Mouse (Mus musculus) embryonic stem cell, embryonic (primary cell): ENCODE results near the gene Ube2q2.

Experiments used
- CTCF ChIA-PET, 4 experiments: fragments of 300-600 bp in 2 of 4; fragments of 350-600 bp in 2 of 4; sonication (Branson Sonifier 250); formaldehyde crosslinking; loops; one replicate each; lab custom pipeline; 2022; ENCODE audit warnings: inconsistent platforms in 2 of 4; lab: Charles Lee
- POLR2A ChIA-PET, 4 experiments: fragments of 300-600 bp in 2 of 4; fragments of 350-600 bp in 2 of 4; sonication (Branson Sonifier 250); formaldehyde crosslinking; loops; one replicate each; lab custom pipeline; 2022; ENCODE audit warnings: antibody characterized with exemption in 4 of 4, inconsistent platforms in 1 of 4; lab: Charles Lee

Gene Ube2q2

DNA sequence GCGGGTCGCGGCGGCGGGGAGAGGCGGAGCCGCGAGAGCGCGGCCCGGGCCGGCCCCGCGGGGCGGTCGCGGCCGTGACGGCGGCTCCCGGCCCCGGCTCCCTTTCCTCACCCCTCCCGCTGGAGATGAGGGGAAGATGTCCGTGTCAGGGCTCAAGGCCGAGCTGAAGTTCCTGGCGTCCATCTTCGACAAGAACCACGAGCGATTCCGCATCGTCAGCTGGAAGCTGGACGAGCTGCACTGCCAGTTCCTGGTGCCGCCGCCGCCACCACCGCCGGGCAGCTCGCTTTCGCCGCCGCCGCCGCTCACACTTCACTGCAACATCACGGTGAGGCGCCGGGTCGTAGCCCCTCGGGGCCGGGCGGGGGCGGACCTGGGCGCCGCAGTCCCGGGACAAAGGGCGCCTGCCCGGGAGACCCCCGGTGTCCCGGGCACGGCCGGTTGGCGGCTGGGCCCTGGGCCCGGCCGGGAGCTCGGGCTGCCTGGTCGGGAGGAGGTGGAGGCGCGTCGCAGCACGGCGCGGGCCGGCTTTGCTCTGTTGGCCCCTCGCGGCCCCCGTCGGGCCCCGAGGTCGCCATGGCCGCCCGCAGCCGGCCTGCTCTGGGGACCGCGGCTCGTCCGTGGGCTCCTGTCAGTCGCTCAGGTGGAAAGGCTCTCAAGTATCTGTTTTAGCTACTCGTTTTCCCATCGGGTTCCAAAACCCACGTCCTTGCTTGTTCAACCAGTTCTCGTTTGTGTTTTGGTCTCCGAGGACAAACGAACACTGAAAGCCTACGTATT, 1.0 kb downstream of the Ube2q2 start:
- POLR2A ChIA-PET = interaction anchor here (0.6 to 3.6 kb wide), 57 partner anchors 8 to 415 kb away, joined by 3 to 41 read pairs (median 4); partner anchors contain the start of genes Fbxo22 (in 3 of the 4), AY074887 (in 2 of the 4), Chrnb4 (in 2 of the 4) and Psma4 (in 2 of the 4)
- CTCF ChIA-PET = interaction anchor here in 3 of 4 experiments (0.6 to 1.8 kb wide), 6 partner anchors 39 to 673 kb away, joined by 4 to 5 read pairs (median 4); no protein-coding TSS in a partner anchor

DNA sequence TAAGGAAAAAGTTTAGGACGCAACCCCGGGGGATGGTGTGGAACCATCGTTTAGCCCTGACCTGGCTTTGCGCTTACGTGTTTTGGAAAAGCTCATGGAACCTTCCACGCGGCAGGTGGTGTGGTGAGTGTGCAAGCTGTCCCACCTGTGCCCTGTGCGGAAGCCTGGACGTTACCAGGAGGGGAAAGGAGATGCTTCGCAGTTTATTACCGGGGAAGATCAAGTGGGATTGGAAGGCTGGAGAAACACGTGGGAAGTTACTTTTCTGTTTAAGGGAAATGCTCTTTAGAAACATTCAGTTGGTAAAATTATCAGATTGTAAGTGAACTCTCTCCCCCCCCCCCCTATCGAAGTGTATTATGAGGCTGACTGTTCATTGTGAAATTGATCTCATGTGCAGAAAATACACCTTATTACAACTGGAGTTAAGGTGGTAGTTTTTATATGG, 1.6 kb downstream of the Ube2q2 start:
- ChIA-PET POLR2A (interaction anchor here (0.8 to 3.6 kb wide), 22 partner anchors 10 to 208 kb away, joined by 3 to 41 read pairs (median 6); partner anchors contain the start of genes Fbxo22 (in 2 of the 4), AY074887 (in 1 of the 4), Chrnb4 (in 1 of the 4) and Psma4 (in 1 of the 4)), CTCF (interaction anchor here in 1 of 4 experiments (1.8 kb wide), 1 partner anchor 232 kb away, joined by 4 read pairs; no protein-coding TSS in a partner anchor)

DNA sequence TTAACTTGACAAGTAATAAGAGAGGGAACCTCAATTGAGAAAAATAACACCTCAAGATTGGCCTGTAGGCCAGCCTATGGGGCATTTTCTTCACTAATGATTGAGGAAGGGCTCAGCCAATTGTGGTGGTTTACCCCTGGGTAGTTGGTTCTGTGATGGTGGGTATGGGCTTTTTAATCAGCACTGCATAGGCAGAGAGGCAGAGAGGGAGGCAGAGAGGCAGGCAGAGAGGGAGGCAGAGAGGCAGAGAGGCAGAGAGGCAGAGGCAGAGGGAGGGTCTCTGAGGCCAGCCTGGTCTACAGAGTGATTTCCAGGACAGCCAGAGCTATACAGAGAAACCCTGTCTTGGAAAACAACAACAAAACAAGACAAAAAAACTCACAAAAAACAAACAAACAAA, 2.4 kb downstream of the Ube2q2 start:
- POLR2A ChIA-PET = interaction anchor here in 2 of 4 experiments (0.6 to 3.6 kb wide), 4 partner anchors 10 to 249 kb away, joined by 3 to 41 read pairs (median 4); no protein-coding TSS in a partner anchor

DNA sequence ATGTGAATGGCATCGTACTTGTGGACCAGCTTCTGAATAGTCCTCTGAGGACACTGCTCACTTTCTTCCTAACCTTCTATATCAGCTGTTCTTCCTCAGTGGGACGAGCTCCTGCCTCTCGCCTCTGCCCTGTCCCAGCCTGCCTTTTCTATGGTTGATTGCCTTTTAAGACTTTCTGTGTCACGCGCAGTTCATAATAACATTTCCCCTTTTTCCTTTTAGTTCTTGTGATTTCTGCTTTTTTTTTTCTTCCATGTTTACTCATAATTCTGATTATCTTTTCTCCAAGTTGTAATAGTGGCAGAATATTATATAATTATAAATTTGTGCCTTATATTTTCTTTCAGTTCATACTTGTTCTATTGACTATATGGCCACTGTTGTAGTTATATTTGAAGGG, 4.3 kb downstream of the Ube2q2 start:
- POLR2A ChIA-PET = interaction anchor here in 2 of 4 experiments (0.6 to 3.0 kb wide), 6 partner anchors 10 to 209 kb away, joined by 3 to 11 read pairs (median 6); partner anchors contain the start of gene Fbxo22 (in 1 of the 2)

More for the DNA sequence above, 2.4 kb downstream of the Ube2q2 start:
- CTCF ChIA-PET = interaction anchor here in 1 of 4 experiments (1.8 kb wide), 1 partner anchor 231 kb away, joined by 4 read pairs; no protein-coding TSS in a partner anchor

GRCm38 (mm10) chr9:55170655-55171412, 22.2 kb downstream of the Ube2q2 start:
- ChIA-PET POLR2A (interaction anchor here in 2 of 4 experiments (1.6 to 3.1 kb wide), 3 partner anchors 17 to 22 kb away, joined by 7 to 11 read pairs (median 7); partner anchors contain the start of gene Ube2q2 (in 2 of the 2)), CTCF (interaction anchor here in 1 of 4 experiments (1.5 kb wide), 1 partner anchor 45 kb away, joined by 5 read pairs; no protein-coding TSS in a partner anchor)

More for the DNA sequence above, 4.3 kb downstream of the Ube2q2 start:
- CTCF ChIA-PET = interaction anchor here in 1 of 4 experiments (0.6 kb wide), 1 partner anchor 322 kb away, joined by 5 read pairs; no protein-coding TSS in a partner anchor

DNA sequence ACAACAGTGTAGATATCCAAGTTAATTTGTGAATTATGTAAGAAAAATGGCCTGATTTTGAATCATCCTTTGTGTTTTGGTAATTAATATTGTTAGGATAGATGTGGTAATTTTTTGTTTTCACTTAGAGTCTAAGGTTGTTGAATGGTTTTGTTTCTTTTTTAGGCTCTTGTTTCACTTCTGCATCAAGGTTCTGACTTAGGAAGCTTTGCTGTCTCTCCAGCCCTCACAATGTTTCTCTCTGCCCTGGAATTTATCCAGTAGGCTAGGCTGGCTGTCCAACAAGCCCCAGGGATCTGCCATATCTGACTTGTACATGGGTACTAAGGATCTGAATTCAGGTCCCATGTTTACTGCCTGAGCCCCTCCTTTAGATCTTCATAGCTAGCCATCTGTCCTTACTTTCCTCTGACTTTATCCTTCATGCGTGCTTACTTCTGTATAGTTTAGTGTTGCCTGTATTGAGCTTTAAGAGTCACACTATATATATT, 23.6 kb downstream of the Ube2q2 start:
- CTCF ChIA-PET = interaction anchor here in 1 of 4 experiments (0.5 kb wide), 1 partner anchor 154 kb away, joined by 3 read pairs; no protein-coding TSS in a partner anchor
- POLR2A ChIA-PET = interaction anchor here in 2 of 4 experiments (0.5 to 3.1 kb wide), 6 partner anchors 10 to 768 kb away, joined by 3 to 11 read pairs (median 4); no protein-coding TSS in a partner anchor

DNA sequence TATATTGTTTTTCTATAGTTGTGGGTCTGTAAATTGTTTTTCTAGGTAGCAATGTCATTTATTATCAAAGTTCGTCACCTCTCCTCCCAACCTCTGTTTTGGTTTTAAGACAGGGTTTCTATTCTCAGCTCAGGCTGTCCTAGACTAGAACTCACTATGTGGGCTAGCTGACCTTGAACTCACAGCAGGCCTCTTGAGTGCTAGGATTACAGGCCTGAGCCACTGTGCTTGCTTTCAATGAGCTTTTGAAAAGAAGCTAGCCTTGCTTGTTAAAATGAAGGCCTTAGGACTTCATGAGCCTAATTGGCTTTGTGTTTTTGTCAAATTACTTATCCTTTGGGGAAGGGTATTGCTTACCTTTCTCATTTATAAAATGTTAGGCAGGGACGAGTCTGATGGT, 25.6 kb downstream of the Ube2q2 start:
- POLR2A ChIA-PET = interaction anchor here in 2 of 4 experiments (0.9 to 2.1 kb wide), 6 partner anchors 9 to 51 kb away, joined by 3 to 9 read pairs (median 3); partner anchors contain the start of gene Fbxo22 (in 1 of the 2)
- CTCF ChIA-PET = interaction anchor here in 1 of 4 experiments (0.6 kb wide), 1 partner anchor 1629 kb away, joined by 3 read pairs; no protein-coding TSS in a partner anchor

GRCm38 (mm10) chr9:55195876-55196275, 47.2 kb downstream of the Ube2q2 start:
- ChIA-PET POLR2A (interaction anchor here in 2 of 4 experiments (0.7 kb wide), 2 partner anchors 45 to 103 kb away, joined by 3 read pairs; no protein-coding TSS in a partner anchor), CTCF (interaction anchor here in 1 of 4 experiments (0.5 to 0.7 kb wide), 2 partner anchors 34 to 78 kb away, joined by 8 to 12 read pairs; no protein-coding TSS in a partner anchor)

- POLR2A ChIA-PET = interaction anchor here in 2 of 4 experiments (0.9 to 2.9 kb wide), 7 partner anchors 9 to 30 kb away, joined by 3 to 12 read pairs (median 5); partner anchors contain the start of gene Fbxo22 (in 2 of the 2)
- CTCF ChIA-PET = interaction anchor here in 1 of 4 experiments (0.6 kb wide), 1 partner anchor 114 kb away, joined by 6 read pairs; no protein-coding TSS in a partner anchor
Measured at GRCm38 (mm10) chr9:55198260-55198659, 49.6 kb downstream of the Ube2q2 start.

GRCm38 (mm10) chr9:55199348-55199747, 50.7 kb downstream of the Ube2q2 start:
- POLR2A ChIA-PET = interaction anchor here in 3 of 4 experiments (0.7 to 2.9 kb wide), 8 partner anchors 10 to 151 kb away, joined by 3 to 12 read pairs (median 6); partner anchors contain the start of gene Fbxo22 (in 1 of the 3)
- CTCF ChIA-PET = no interaction called here

- CTCF ChIA-PET = interaction anchor here in 1 of 4 experiments (0.6 kb wide), 1 partner anchor 26 kb away, joined by 4 read pairs; no protein-coding TSS in a partner anchor
- POLR2A ChIA-PET = interaction anchor here in 3 of 4 experiments (0.5 to 19.3 kb wide), 26 partner anchors 8 to 1077 kb away, joined by 3 to 456 read pairs (median 4); partner anchors contain the start of genes Ube2q2 (in 3 of the 3) and Hykk (in 1 of the 3)
Measured at GRCm38 (mm10) chr9:55208458-55208789, 59.8 kb downstream of the Ube2q2 start.

DNA sequence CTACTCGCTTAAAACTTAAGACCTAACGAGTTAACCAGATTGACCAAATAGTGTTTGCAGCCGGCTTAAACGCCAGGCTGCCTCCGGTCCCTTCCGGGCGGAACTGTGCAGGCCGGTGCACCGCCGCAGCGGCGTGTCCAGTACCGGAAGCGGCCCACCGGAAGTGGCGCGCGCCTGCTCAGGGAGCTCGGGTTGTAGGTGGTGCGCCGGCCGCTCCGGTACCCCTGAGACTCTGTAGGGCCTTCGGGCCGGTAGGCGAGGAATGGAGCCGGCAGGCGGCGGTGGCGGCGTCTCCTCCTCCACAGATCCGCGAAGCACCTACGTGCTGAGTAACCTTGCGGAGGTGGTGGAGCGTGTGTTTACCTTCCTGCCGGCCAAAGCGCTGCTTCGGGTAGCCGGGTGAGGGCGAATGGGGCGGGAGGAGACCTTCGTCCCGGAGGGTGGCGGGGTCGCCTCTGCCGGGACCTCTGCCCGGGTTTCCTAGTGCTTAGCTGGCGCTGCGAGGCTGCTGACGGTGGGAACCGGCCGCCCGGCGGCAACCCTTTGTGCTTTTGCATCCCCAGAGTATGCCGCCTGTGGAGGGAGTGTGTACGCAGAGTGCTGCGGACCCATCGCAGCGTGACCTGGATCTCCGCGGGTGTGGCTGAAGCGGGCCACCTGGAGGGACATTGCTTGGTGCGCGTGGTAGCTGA, 60.3 kb downstream of the Ube2q2 start, which contains the start of gene Fbxo22:
Fbxo22 (plus strand) TSS at position 136 of the 692 bp plus-strand sequence.
- CTCF ChIA-PET = interaction anchor here in 1 of 4 experiments (0.6 kb wide), 1 partner anchor 1352 kb away, joined by 3 read pairs; no protein-coding TSS in a partner anchor
- POLR2A ChIA-PET = interaction anchor here in 3 of 4 experiments (0.6 to 19.3 kb wide), 25 partner anchors 9 to 531 kb away, joined by 3 to 456 read pairs (median 4); partner anchors contain the start of genes Ube2q2 (in 3 of the 3) and Hykk (in 1 of the 3)

GRCm38 (mm10) chr9:55211611-55212010, 63.0 kb downstream of the Ube2q2 start:
- POLR2A ChIA-PET = interaction anchor here in 3 of 4 experiments (0.6 to 19.3 kb wide), 14 partner anchors 7 to 333 kb away, joined by 3 to 456 read pairs (median 4); partner anchors contain the start of gene Ube2q2 (in 2 of the 3)
- CTCF ChIA-PET = interaction anchor here in 2 of 4 experiments (0.7 to 1.4 kb wide), 2 partner anchors 14 to 172 kb away, joined by 3 to 16 read pairs; no protein-coding TSS in a partner anchor

- POLR2A ChIA-PET = interaction anchor here in 2 of 4 experiments (0.6 to 19.3 kb wide), 5 partner anchors 13 to 322 kb away, joined by 3 to 456 read pairs (median 4); no protein-coding TSS in a partner anchor
Measured at GRCm38 (mm10) chr9:55213396-55213795, 64.7 kb downstream of the Ube2q2 start.

GRCm38 (mm10) chr9:55215056-55215455, 66.4 kb downstream of the Ube2q2 start:
- ChIA-PET POLR2A (interaction anchor here (0.6 to 19.3 kb wide), 31 partner anchors 10 to 298 kb away, joined by 3 to 456 read pairs (median 5); partner anchors contain the start of genes Ube2q2 (in 2 of the 4), AY074887 (in 1 of the 4), Etfa (in 1 of the 4) and Hykk (in 1 of the 4)), CTCF (interaction anchor here in 3 of 4 experiments (0.6 to 3.1 kb wide), 4 partner anchors 14 to 96 kb away, joined by 5 to 13 read pairs (median 8); no protein-coding TSS in a partner anchor)

More at GRCm38 (mm10) chr9:55213396-55213795, 64.7 kb downstream of the Ube2q2 start:
- CTCF ChIA-PET = interaction anchor here in 2 of 4 experiments (0.6 kb wide), 2 partner anchors 19 to 39 kb away, joined by 3 read pairs; no protein-coding TSS in a partner anchor
